Mouse (Mus musculus) heart, embryonic 14.5 days (tissue): ENCODE data around the gene Dnah17. TPM values are rescaled to one million over a fixed set of nuclear protein-coding genes. Genes with fewer than 3 reads are reported as not detected.

Source experiments
- ATAC-seq: fragments of 200-750 bp; cut with Nextera tagmentation; 2 replicates; pipeline ENCODE4 v1.8.0; 2017; ENCODE audit warnings: low read depth, moderate TSS enrichment; ENCODE audit not compliant: insufficient number of reproducible peaks, insufficient read depth, low FRiP score
- H3K27ac ChIP-seq, 2 experiments: fragments of 200-500 bp in 1 of 2; fragments of 300-500 bp in 1 of 2; sonication (generic) in 1 of 2; replicated peaks in 1 of 2; 2 replicates each; pipeline ENCODE4 v1.5.1; 2012 to 2014; ENCODE audit warnings: low read depth in 2 of 2, low read length in 2 of 2, control low read depth in 1 of 2, mild to moderate bottlenecking in 1 of 2, mixed read lengths in 1 of 2; ENCODE audit not compliant: control insufficient read depth in 1 of 2, insufficient read depth in 1 of 2
- H3K27me3 ChIP-seq: fragments of 300-500 bp; sonication (generic); 2 replicates; pipeline ENCODE4 v1.6.1; 2014; ENCODE audit warnings: mild to moderate bottlenecking, low read length, control low read depth; ENCODE audit not compliant: control insufficient read depth, insufficient read depth
- H3K36me3 ChIP-seq: fragments of 300-500 bp; sonication (generic); 2 replicates; pipeline ENCODE4 v1.6.1; 2014; ENCODE audit warnings: mild to moderate bottlenecking, control low read depth, low read length, mixed read lengths; ENCODE audit not compliant: control insufficient read depth, insufficient read depth
- H3K4me1 ChIP-seq, 2 experiments: fragments of 200-500 bp in 1 of 2; fragments of 300-500 bp in 1 of 2; sonication (generic) in 1 of 2; 2 replicates each; pipeline ENCODE4 v1.6.1; 2012 to 2014; ENCODE audit warnings: low read length in 2 of 2, control low read depth in 1 of 2, mixed read lengths in 1 of 2; ENCODE audit not compliant: control insufficient read depth in 2 of 2, insufficient read depth in 2 of 2
- H3K4me2 ChIP-seq: fragments of 300-500 bp; sonication (generic); 2 replicates; pipeline ENCODE4 v1.6.1; 2014; ENCODE audit warnings: mild to moderate bottlenecking, low read length
- H3K4me3 ChIP-seq, 2 experiments: fragments of 200-500 bp in 1 of 2; fragments of 300-500 bp in 1 of 2; sonication (generic) in 1 of 2; 2 replicates each; pipeline ENCODE4 v1.5.1; 2012 to 2014; ENCODE audit warnings: low read length in 2 of 2, mild to moderate bottlenecking in 2 of 2, control low read depth in 1 of 2, low read depth in 1 of 2, moderate library complexity in 1 of 2; ENCODE audit not compliant: control insufficient read depth in 1 of 2, insufficient read depth in 1 of 2
- H3K9ac ChIP-seq: fragments of 300-500 bp; sonication (generic); 2 replicates; pipeline ENCODE4 v1.6.1; 2014; ENCODE audit warnings: mild to moderate bottlenecking, low read length
- H3K9me3 ChIP-seq: fragments of 300-500 bp; sonication (generic); 2 replicates; pipeline ENCODE4 v1.6.1; 2016; ENCODE audit warnings: low read length, control low read depth; ENCODE audit not compliant: control insufficient read depth
- WGBS: fragments of 180-500 bp; shearing (Covaris S2); extraction: QIAGEN DNeasy Blood & Tissue Kit; methylation state at CpG from one replicate; pipeline ENCODE4 v1.1.7; 2014; 5-methylcytosine and 5-hydroxymethylcytosine counted together
- polyA plus RNA-seq: library from polyadenylated mRNA; unstranded; fragments of >200 nt; fragmentation: Nextera tagmentation; extraction: Ambion mirVana; gene quantifications from 2 replicates; pipeline ENCODE4 v1.2.1, GENCODE M21; 2014

Dnah17 gene
- polyA plus RNA-seq, 1 experiment from 2014 or later = 0.23 TPM

DNA sequence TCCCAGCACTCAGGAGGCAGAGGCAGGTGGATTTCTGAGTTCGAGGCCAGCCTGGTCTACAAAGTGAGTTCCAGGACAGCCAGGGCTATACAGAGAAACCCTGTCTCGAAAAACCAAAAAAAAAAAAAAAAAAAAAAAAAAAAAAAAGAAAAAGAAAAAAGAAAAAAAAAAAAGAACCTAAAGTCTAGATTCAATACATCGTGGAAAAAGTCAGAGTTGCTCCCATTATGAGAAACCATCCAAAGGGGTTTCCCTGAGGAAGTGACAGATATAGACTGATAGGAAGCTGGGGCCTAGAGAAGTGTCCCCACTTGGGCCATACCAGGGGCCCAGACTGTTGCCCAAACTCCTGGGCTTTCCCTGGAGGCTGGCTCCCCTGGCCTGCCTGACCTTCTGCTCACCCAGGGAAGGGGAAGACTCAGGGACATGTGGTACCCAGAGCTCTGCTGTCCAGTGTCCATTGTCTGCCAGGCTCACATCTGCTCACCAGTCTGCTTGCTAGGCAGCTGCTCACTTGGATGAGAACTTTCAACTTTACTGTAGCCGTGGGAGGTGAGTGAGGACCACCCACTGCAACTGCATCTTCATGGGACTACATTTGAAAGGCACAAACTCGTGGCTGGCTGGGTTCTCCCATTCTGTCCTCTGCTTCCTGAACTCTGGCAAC, 152.6 kb downstream of the Dnah17 start:
- Histone ChIP-seq H3K4me2 (no peak overlapping the region), H3K9me3 (no peaks in the 10 kb centered on the region), H3K27ac (no peak overlapping the region), H3K4me1 (peaks cover 24 to 25% of the 10 kb centered on the region in 2 experiments), H3K36me3 (no peaks in the 10 kb centered on the region), H3K4me3 (no peak overlapping the region), H3K27me3 (no peaks in the 10 kb centered on the region), H3K9ac (no peak overlapping the region)
- 64% methylated on average over 4 of the region's 5 CpGs for WGBS
- ATAC-seq = no peak

DNA sequence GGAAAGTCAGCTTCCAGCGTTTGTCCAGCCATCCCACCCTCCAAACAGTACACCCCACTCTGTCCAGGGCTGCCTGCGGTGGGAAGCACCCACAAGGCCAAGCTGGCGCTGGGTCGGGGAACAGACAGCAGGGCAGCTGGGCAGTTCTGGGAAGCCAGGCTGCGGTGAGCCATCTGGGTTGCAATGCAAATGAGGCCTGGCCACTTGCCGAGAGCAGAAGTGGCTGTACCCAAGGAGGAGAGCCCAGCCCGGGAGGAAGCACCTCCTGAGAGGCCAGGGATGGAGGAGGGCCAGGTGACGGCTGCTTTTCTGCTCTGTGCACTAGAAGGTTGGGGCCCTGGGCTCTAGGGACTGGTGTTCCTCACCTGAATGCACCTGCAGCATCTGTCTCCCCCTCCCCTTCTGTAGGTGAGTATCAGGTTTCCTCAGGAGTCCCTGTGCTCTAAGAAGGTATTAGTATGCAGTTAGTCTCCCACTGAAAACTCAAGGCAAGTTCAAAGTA, 154.3 kb downstream of the Dnah17 start:
- peaks cover 21 to 25% of the 10 kb centered on the region in 2 experiments for H3K4me1 ChIP-seq
- 0 out of 4 replicates have a peak overlapping the region, but pooled peaks of 1 of the 2 experiments have one; percentile 20 for H3K27ac ChIP-seq
- no peaks in the 10 kb centered on the region for H3K9me3 ChIP-seq
- ATAC-seq = no peak
- H3K9ac ChIP-seq = 0 out of 2 replicates have a peak overlapping the region, but pooled peaks have one; percentile 17
- no peak overlapping the region for H3K4me3 ChIP-seq
- no peak overlapping the region for H3K4me2 ChIP-seq
- WGBS = 23% methylated on average over 8 of the region's 8 CpGs
- H3K27me3 ChIP-seq = no peaks in the 10 kb centered on the region; the same call in 1 of the 2 replicates
- no peaks in the 10 kb centered on the region for H3K36me3 ChIP-seq

DNA sequence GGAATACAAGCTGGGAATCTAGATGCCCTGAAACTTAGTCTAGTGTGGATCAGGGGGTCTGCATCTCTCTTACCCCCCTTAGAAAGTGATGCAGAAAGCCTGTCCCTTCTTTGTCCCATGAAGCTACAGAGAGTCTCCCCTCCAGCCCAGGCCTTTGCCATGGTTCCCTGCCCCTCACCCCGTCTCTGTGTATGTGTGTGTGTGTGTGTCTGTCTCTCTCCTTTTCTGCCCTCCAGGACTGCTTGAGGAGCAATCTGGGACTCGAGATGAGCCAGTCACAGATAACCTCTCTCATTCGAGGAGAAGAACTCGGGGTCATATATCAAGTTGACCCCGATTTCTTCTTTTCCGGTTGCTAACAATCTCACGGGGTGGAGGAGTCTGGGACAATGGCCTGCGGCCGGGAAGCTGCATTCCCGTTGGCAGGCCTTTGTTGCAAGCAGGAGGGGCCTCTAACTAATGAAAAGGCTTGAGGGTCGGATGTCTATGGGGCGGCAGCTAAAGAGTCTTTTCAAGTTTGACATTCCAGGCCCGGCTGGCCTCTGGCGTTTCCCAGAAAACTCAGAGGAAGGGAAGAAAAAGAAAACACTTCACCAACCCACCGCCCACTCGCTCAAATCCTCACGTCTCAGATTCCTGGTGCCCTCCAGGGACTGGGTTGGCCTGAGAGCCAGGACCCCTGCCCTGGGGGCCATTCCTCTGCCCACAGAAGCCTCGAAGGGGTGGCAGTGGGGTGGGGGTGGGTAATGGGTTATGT, 155.0 kb downstream of the Dnah17 start:
- Histone ChIP-seq H3K9me3 (no peaks in the 10 kb centered on the region), H3K27me3 (no peaks in the 10 kb centered on the region; the same call in 1 of the 2 replicates), H3K4me2 (no peak overlapping the region), H3K4me3 (no peak overlapping the region), H3K4me1 (peaks cover 21 to 25% of the 10 kb centered on the region in 2 experiments), H3K9ac (0 out of 2 replicates have a peak overlapping the region, but pooled peaks have one; percentile 17), H3K36me3 (no peaks in the 10 kb centered on the region), H3K27ac (peak overlapping the region; percentile 20 to 29; a peak in 2 of 4 replicates)
- ATAC-seq = no peak
- WGBS = 16% methylated on average over 18 of the region's 18 CpGs

DNA sequence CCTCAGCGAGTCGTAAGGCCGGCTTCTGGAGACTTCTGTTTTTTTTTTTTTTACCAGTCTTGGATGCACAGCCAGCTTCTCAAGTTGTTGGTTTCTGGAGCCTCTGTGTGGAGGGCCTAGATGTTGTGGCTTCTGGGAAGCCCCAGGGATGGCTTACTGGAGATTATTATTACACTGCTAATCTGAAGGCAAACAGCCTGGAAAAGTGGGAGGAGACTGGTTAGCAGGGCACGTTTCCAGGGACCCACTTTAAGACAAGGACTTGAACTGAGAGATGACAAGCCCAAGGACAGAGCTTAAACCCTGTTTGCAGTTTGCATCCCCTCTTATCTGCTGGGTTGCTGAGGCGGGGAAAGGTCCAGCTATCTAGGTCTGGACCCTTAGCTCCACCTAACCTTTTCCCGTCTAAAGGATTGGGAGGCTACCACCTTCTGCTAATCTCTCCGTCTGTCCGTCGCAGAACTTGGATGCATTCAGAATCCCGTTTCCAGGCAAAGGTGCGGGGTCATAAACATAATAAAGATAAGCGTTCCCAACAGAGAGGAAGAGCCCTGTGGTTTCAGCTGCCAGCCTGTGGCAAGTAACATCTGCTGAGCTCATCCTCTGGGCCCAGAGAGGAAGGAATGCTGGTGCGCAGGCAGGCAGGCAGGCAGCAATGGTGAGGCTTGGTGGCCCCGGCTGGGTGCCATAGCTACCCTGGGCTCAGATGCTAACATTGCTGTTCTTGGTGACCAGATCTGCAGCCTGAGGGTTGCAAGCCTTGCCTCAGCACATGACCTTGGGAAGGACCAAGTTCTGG, 155.9 kb downstream of the Dnah17 start:
- Histone ChIP-seq H3K27ac (peak overlapping the region in 1 of 2 experiments; percentile 3; a peak in 1 of 4 replicates), H3K27me3 (no peaks in the 10 kb centered on the region; the same call in 1 of the 2 replicates), H3K9me3 (no peaks in the 10 kb centered on the region), H3K4me2 (0 out of 2 replicates have a peak overlapping the region, but pooled peaks have one; percentile 6), H3K4me1 (peaks cover 21 to 26% of the 10 kb centered on the region in 2 experiments), H3K4me3 (no peak overlapping the region), H3K9ac (no peak overlapping the region), H3K36me3 (no peaks in the 10 kb centered on the region)
- 15% methylated on average over 14 of the region's 14 CpGs for WGBS
- no peak for ATAC-seq

DNA sequence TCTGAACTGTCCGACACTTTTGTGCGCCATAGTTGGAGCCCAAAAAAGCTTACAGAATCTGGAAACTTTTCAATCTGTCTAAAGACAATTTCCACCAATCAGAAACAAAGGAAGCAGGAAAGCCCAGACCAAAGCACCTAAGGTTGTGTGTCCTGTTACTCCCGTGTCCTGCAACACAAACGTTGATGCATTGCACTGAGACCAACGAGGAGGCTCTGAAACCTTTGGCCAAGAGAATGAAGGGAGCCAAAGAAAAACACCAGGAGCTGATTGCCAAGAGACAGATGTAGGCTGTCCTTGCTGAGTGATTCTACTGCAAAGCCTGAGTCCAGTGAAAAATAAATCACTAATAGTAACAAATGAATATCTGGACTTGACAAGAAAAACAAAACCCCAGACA, 156.9 kb downstream of the Dnah17 start:
- ATAC-seq = no peak
- no peaks in the 10 kb centered on the region; the same call in 1 of the 2 replicates for H3K27me3 ChIP-seq
- H3K9me3 ChIP-seq = no peaks in the 10 kb centered on the region
- no peak overlapping the region for H3K4me3 ChIP-seq
- no peaks in the 10 kb centered on the region for H3K36me3 ChIP-seq
- no peak overlapping the region for H3K27ac ChIP-seq
- peaks cover 21 to 27% of the 10 kb centered on the region in 2 experiments for H3K4me1 ChIP-seq
- no peak overlapping the region for H3K9ac ChIP-seq
- H3K4me2 ChIP-seq = no peak overlapping the region
- 46% methylated on average over 5 of the region's 5 CpGs for WGBS

DNA sequence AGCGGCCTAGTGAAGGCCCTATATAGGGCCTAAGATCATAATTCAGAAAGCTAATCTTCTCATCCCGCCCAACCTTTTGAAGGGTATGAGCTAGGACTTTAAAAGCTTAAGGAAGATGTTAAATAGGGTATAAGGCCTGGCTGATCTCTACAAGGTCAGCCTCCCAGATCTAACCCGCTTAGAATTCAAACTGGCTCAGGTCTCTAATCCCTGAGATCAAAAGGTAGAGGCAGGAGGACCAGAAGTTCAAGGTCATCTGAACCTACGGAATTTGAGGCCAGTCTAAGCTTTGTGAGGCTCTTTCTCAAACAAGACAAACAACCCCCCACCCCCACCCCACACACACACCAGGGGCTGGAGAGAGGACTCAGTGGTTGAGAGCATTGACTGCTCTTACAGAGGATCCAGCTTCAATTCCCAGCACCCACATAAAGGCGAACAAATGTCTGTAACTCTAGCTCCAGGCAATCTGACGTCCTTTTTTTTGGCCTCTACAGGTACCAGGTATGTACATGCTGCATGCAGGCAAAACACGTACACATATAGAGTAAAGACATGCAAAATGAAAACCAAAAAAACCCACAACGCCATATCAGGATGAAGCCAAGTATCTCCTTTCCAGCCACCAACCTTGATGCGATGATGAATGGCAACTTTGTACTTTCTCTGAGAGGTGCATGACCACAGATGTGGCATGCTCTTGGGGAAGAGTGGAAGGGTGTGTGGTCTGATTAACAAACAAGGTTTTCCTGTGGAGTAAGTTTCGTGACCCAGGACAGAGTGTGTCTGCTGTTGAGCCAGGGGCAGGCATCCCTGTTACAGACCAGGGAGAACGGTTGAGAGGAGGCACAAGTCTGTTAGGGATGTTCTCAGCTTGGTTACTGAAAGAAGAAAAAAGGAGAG, 157.5 kb downstream of the Dnah17 start:
- Histone ChIP-seq H3K4me2 (no peak overlapping the region), H3K4me3 (no peak overlapping the region), H3K9me3 (no peaks in the 10 kb centered on the region), H3K27me3 (no peaks in the 10 kb centered on the region; the same call in 1 of the 2 replicates), H3K9ac (no peak overlapping the region), H3K36me3 (no peaks in the 10 kb centered on the region), H3K4me1 (peaks cover 21 to 33% of the 10 kb centered on the region in 2 experiments), H3K27ac (no peak overlapping the region)
- no peak for ATAC-seq
- WGBS = 78% methylated on average over 11 of the region's 11 CpGs
